Mouse (Mus musculus): Measurements from ENCODE around the gene Fam155a. TPM values are rescaled to one million over a fixed set of nuclear protein-coding genes. Genes with fewer than 3 reads are reported as not detected.

The Fam155a gene
- polyA plus RNA-seq, 1 experiment from 2014 or later, result 2.8 TPM

DNA sequence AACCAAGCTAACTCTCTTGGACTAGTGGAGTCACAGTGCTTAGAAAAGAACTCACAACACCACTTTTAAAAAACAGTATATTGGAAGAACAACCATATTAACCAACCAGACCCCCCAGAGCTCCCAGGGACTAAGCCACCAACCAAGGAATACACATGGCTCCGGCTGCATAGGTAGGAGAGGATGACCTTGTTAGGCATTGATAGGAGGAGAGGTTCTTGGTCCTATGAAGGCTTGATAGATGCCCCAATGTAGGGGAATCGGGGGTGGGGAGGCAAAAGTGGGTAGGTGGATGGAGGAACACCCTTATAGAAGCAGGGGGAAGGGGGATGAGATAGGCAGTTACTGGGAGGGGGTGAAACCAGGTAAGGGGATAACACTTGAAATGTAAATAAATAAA lies 132.8 kb downstream of the Fam155a start:
- no peaks in the 10 kb centered on the region for H3K4me1 ChIP-seq (replicated peaks)
- no peak for DNase-seq (ENCODE audit: low spot score)
- H3K27ac ChIP-seq, result no peak overlapping the region
- no peaks in the 10 kb centered on the region for H3K27me3 ChIP-seq (ENCODE audit: insufficient read depth, poor library complexity, severe bottlenecking)
- 80% methylated on average over 2 of the region's 2 CpGs for WGBS
- H3K4me3 ChIP-seq, result no peak overlapping the region
- H3K36me3 ChIP-seq, result no peaks in the 10 kb centered on the region
- H3K9me3 ChIP-seq, result no peaks in the 10 kb centered on the region

DNA sequence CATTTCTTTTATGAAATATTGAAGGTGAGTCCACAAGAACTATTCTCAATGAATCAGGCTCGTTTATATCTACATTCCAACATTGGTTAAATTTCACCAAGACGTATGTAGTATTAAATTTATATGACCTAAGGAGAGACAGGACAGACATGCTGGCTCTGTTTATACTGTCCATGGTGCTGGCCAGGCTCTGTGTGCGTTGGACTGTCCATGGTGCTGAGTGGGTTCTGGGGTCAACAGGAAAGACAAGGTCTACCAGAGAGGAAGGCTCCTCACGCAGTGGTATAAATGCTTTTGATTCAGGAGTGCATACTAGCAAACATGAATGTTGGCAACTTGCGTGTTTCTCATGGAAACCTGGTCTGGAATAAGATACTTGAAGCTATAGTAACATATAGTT lies 135.7 kb downstream of the Fam155a start:
- H3K9me3 ChIP-seq, result no peaks in the 10 kb centered on the region
- WGBS, result 80% methylated on average over 5 of the region's 5 CpGs
- H3K4me1 ChIP-seq (replicated peaks), result no peaks in the 10 kb centered on the region
- H3K27me3 ChIP-seq (ENCODE audit: insufficient read depth, poor library complexity, severe bottlenecking), result no peaks in the 10 kb centered on the region
- no peak overlapping the region for H3K27ac ChIP-seq
- no peak overlapping the region for H3K4me3 ChIP-seq
- peak; percentile 18 for DNase-seq (ENCODE audit: low spot score)
- H3K36me3 ChIP-seq, result no peaks in the 10 kb centered on the region

- DNase-seq (ENCODE audit: low spot score), result no peak
- no peaks in the 10 kb centered on the region for H3K36me3 ChIP-seq
- peaks cover 10% of the 10 kb centered on the region; the same call in 1 of the 2 replicates for H3K4me1 ChIP-seq (replicated peaks)
- no peak overlapping the region for H3K4me3 ChIP-seq
- H3K27ac ChIP-seq, result no peak overlapping the region
- WGBS, result 88% methylated on average over 6 of the region's 6 CpGs
- H3K9me3 ChIP-seq, result no peaks in the 10 kb centered on the region
- no peaks in the 10 kb centered on the region for H3K27me3 ChIP-seq (ENCODE audit: insufficient read depth, poor library complexity, severe bottlenecking)
Observed at GRCm38 (mm10) chr8:9607086-9607701, 163.8 kb downstream of the Fam155a start.

DNA sequence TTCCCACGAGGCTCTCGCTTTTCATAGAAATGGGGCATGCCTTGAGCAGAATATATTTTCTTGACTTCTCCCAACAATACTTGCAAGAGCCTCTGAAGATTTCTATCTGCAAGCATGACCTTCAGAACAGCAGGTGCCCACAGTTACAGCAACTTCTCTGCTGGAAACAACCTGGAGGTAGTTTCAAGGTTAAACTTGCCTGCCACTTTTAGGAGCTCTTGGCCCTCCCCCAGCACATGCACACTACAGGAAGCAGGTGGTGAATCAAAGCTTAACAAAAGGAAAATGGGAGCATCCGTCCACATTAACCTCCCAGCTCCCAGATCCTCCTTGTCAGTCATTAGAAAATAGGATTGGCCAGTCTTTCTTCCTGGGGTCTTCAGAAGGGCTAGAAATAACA lies 175.0 kb downstream of the Fam155a start:
- no peak for DNase-seq (ENCODE audit: low spot score)
- no peaks in the 10 kb centered on the region for H3K36me3 ChIP-seq
- H3K27ac ChIP-seq, result no peak overlapping the region
- no peaks in the 10 kb centered on the region for H3K9me3 ChIP-seq
- H3K27me3 ChIP-seq (ENCODE audit: insufficient read depth, poor library complexity, severe bottlenecking), result no peaks in the 10 kb centered on the region
- 61% methylated on average over 3 of the region's 3 CpGs for WGBS
- H3K4me3 ChIP-seq, result no peak overlapping the region
- 0 out of 2 replicates have a peak, but pooled peaks cover 2% of the 10 kb centered on the region for H3K4me1 ChIP-seq (replicated peaks)

GRCm38 (mm10) chr8:9581836-9582235 lies 189.1 kb downstream of the Fam155a start:
- 66% methylated on average over 6 of the region's 6 CpGs for WGBS
- Histone ChIP-seq H3K27ac (no peak overlapping the region), H3K36me3 (no peaks in the 10 kb centered on the region), H3K27me3 (ENCODE audit: insufficient read depth, poor library complexity, severe bottlenecking) (no peaks in the 10 kb centered on the region), H3K9me3 (no peaks in the 10 kb centered on the region), H3K4me3 (no peak overlapping the region), H3K4me1 (replicated peaks) (no peaks in the 10 kb centered on the region)
- no peak for DNase-seq (ENCODE audit: low spot score)

GRCm38 (mm10) chr8:9580192-9580591 lies 190.8 kb downstream of the Fam155a start:
- no peak for DNase-seq (ENCODE audit: low spot score)
- 25% methylated on average over 3 of the region's 3 CpGs for WGBS
- Histone ChIP-seq H3K36me3 (no peaks in the 10 kb centered on the region), H3K4me3 (no peak overlapping the region), H3K27me3 (ENCODE audit: insufficient read depth, poor library complexity, severe bottlenecking) (no peaks in the 10 kb centered on the region), H3K9me3 (no peaks in the 10 kb centered on the region), H3K4me1 (replicated peaks) (no peaks in the 10 kb centered on the region), H3K27ac (no peak overlapping the region)

DNA sequence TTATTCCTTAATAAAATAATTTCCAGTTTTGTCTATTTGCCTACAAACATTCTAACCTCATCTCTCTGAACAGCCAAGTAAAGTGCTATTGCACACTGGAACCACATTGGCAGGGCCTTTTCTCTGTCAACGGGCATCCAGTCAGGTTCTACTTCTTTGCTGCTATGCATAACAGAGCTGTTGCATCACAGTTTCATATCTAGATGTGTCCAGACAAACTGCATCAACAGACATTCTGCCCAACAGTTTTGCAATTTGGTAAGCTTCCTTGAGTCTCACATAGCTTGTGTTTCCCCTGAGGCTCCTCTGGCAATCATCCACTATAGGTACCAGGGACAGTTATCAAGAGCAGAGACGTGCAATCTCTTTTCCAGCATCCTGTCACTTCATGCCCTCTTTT lies 199.0 kb downstream of the Fam155a start:
- no peak overlapping the region for H3K27ac ChIP-seq
- 84% methylated on average over 2 of the region's 2 CpGs for WGBS
- no peaks in the 10 kb centered on the region for H3K36me3 ChIP-seq
- H3K4me1 ChIP-seq (replicated peaks), result no peaks in the 10 kb centered on the region
- H3K4me3 ChIP-seq, result no peak overlapping the region
- H3K9me3 ChIP-seq, result no peaks in the 10 kb centered on the region
- H3K27me3 ChIP-seq (ENCODE audit: insufficient read depth, poor library complexity, severe bottlenecking), result no peaks in the 10 kb centered on the region
- no peak for DNase-seq (ENCODE audit: low spot score)

- DNase-seq (ENCODE audit: low spot score), result no peak
Observed at GRCm38 (mm10) chr8:9569516-9570170, 201.3 kb downstream of the Fam155a start.

GRCm38 (mm10) chr8:9549199-9549598 lies 221.8 kb downstream of the Fam155a start:
- whole genome bisulfite sequencing, result 92% methylated on average over 3 of the region's 3 CpGs
- no peaks in the 10 kb centered on the region for H3K9me3 ChIP-seq
- DNase-seq (ENCODE audit: low spot score), result no peak
- H3K4me3 ChIP-seq, result no peak overlapping the region
- H3K27ac ChIP-seq, result no peak overlapping the region
- H3K4me1 ChIP-seq (replicated peaks), result no peaks in the 10 kb centered on the region
- no peaks in the 10 kb centered on the region for H3K27me3 ChIP-seq (ENCODE audit: insufficient read depth, poor library complexity, severe bottlenecking)
- no peaks in the 10 kb centered on the region for H3K36me3 ChIP-seq

More at GRCm38 (mm10) chr8:9569516-9570170, 201.3 kb downstream of the Fam155a start:
- WGBS, result 90% methylated on average over 4 of the region's 4 CpGs
- Histone ChIP-seq H3K9me3 (no peaks in the 10 kb centered on the region), H3K4me1 (replicated peaks) (no peaks in the 10 kb centered on the region), H3K27ac (no peak overlapping the region), H3K36me3 (no peaks in the 10 kb centered on the region), H3K27me3 (ENCODE audit: insufficient read depth, poor library complexity, severe bottlenecking) (no peaks in the 10 kb centered on the region), H3K4me3 (no peak overlapping the region)

DNA sequence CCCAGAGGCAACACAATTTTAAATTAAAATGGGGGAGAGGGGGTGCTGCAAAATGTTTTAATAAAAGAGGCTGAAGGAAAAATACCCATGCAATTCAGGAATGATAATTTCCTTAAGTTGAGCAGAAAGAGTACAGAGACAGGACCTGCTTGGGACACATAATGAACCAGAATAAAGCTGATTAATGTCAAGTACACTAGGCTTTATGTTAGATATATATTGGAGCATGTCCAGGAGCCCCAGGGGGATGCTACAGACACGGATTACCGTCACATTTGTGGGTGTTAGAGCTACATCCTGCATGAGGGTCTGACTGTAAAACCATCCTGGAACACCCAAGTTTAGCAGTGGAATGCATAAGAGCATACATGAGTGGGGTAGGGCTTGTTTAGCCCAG lies 223.4 kb downstream of the Fam155a start:
- Histone ChIP-seq H3K9me3 (no peaks in the 10 kb centered on the region), H3K4me3 (no peak overlapping the region), H3K27me3 (ENCODE audit: insufficient read depth, poor library complexity, severe bottlenecking) (no peaks in the 10 kb centered on the region), H3K4me1 (replicated peaks) (no peaks in the 10 kb centered on the region), H3K27ac (no peak overlapping the region), H3K36me3 (no peaks in the 10 kb centered on the region)
- 85% methylated on average over 2 of the region's 2 CpGs for WGBS
- no peak for DNase-seq (ENCODE audit: low spot score)

- H3K4me1 ChIP-seq (replicated peaks), result no peaks in the 10 kb centered on the region
- H3K4me3 ChIP-seq, result no peak overlapping the region
- no peaks in the 10 kb centered on the region for H3K36me3 ChIP-seq
- no peak overlapping the region for H3K27ac ChIP-seq
- no peaks in the 10 kb centered on the region for H3K9me3 ChIP-seq
- WGBS, result 85% methylated on average over 6 of the region's 6 CpGs
- no peak for DNase-seq (ENCODE audit: low spot score)
- H3K27me3 ChIP-seq (ENCODE audit: insufficient read depth, poor library complexity, severe bottlenecking), result no peaks in the 10 kb centered on the region
Observed at GRCm38 (mm10) chr8:9546919-9547557, 223.9 kb downstream of the Fam155a start.

- no peak overlapping the region for H3K4me3 ChIP-seq
- H3K27me3 ChIP-seq (ENCODE audit: insufficient read depth, poor library complexity, severe bottlenecking), result no peaks in the 10 kb centered on the region
- no peaks in the 10 kb centered on the region for H3K4me1 ChIP-seq (replicated peaks)
- WGBS, result 80% methylated on average over 6 of the region's 6 CpGs
- H3K36me3 ChIP-seq, result no peaks in the 10 kb centered on the region
- no peak for DNase-seq (ENCODE audit: low spot score)
- H3K9me3 ChIP-seq, result no peaks in the 10 kb centered on the region
- no peak overlapping the region for H3K27ac ChIP-seq
Observed at GRCm38 (mm10) chr8:9546429-9546828, 224.5 kb downstream of the Fam155a start.

- no peak overlapping the region for H3K4me3 ChIP-seq
- H3K36me3 ChIP-seq, result no peaks in the 10 kb centered on the region
- 85% methylated on average over 2 of the region's 2 CpGs for WGBS
- H3K27me3 ChIP-seq (ENCODE audit: insufficient read depth, poor library complexity, severe bottlenecking), result no peaks in the 10 kb centered on the region
- no peak overlapping the region for H3K27ac ChIP-seq
- no peaks in the 10 kb centered on the region for H3K4me1 ChIP-seq (replicated peaks)
- no peak for DNase-seq (ENCODE audit: low spot score)
- no peaks in the 10 kb centered on the region for H3K9me3 ChIP-seq
Observed at GRCm38 (mm10) chr8:9545665-9546064, 225.3 kb downstream of the Fam155a start.
